Mouse (Mus musculus): ENCODE measurements at regions not wholly inside any gene's neighbourhood (a gene's known extent, or its start where the extent isn't known, plus 50 kb on each side); places are given as distances from the start of the nearest gene placed in this dataset.

DNA sequence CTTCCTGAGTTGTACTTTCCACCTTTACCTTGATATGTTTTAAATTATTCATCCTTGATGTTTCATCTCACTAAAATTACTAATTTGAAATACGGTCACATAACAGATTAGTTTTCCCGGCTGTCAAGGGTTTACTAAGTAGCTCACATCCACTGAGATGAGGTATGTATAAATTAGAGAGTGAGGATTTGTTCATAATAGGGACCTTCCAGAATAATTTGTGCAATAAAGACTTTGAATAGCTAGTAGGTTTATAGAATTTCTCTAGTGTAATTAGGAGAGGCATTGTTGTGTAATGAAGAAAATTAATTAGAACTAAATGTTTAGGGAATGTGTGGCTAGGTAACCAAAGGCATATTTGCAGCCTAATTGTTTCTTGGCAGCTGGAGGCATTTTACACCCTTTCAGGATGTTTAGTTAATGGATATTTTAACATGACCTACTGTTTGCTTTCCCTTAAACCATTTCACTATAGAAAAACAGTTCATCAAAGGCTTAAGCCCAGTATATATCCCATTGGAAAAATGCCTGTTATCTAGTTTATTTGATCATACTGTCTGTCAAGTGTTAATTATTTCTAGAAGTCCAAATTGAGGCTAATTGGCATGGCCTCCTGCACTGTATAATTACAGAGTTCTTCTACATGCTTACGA, 70.8 kb downstream of the Mat2b start:
- no peak for TF ChIP-seq CTCF (IDR thresholded peaks at IDR 0.05)
- TF ChIP-seq EP300 (IDR thresholded peaks at IDR 0.05; ENCODE audit: insufficient read depth, low read depth, low read length), result no peak
- no peak for TF ChIP-seq POLR2A (IDR thresholded peaks at IDR 0.05; ENCODE audit: insufficient read depth, low read depth, low read length)
